ENCODE assay signal across 26 mouse cellular contexts in the genomic region with DNA sequence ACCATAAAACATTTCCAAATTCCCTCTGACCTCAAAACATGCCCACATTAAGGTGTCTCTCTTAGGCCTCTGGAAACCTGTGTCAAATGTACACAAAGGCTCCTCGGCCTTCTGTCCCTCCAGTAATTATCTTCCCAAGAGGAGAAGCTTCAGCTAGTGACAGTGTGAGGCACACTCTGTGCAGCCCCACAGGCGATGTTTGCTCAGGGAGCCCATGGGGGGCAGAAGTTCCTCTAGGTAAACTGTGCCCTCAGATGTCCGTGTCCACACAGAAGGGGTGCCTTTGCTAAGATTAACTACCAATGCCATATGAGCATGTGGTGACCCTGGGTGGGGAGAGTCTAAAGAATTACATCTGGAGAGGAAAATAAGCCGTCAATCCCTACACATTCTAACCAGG.
A peak's percentile ranks its signal among the peaks of the same experiment; 100 is the strongest.
DNase-seq lines count a peak whose midpoint lies in the region; ATAC-seq and TF ChIP-seq lines count a peak whose summit lies in the region.
"Had no signal": no experiment of that assay in that cellular context is flagged by ENCODE, and none has a peak within 500 bp of the region (broad histone marks: within the 10 kb centered on the region; RNA-seq: fewer than 3 reads in every experiment).

No protein-coding gene starts in this region.

- in situ Hi-C loops in CH12.LX (cut with MboI; ENCODE audit: low pct_ligation_motif_present, low pct_unique_long_range_greater_than_20kb, low sequenced_read_pairs), result loop anchor here (5.0 kb wide), 1 partner anchor 123 kb away; no protein-coding TSS in a partner anchor

- TF ChIP-seq POLR2A in CH12.LX (IDR thresholded peaks at IDR 0.05; ENCODE audit: low read depth, low read length), result no peak

- no peak overlapping the region for H3K9ac ChIP-seq in forebrain, embryonic 12.5 days
- peak overlapping the region; percentile 38; the same call in 1 of the 2 replicates for H3K9ac ChIP-seq in CH12.LX (ENCODE audit: insufficient read depth, low read depth)
- no peak overlapping the region for H3K9ac ChIP-seq in limb, embryonic 13.5 days
- H3K9ac ChIP-seq: embryonic facial prominence, embryonic 13.5 days; forebrain, embryonic 13.5 days; forebrain, postnatal 0 days; hindbrain, embryonic 15.5 days had no signal

- no peaks in the 10 kb centered on the region for H3K27me3 ChIP-seq in forebrain, embryonic 10.5 days (ENCODE audit: poor library complexity, severe bottlenecking)
- no peaks in the 10 kb centered on the region for H3K27me3 ChIP-seq in forebrain, embryonic 12.5 days
- 0 out of 2 replicates have a peak, but pooled peaks cover 12% of the 10 kb centered on the region for H3K27me3 ChIP-seq in heart, embryonic 10.5 days (ENCODE audit: insufficient read depth, poor library complexity, severe bottlenecking)
- no peaks in the 10 kb centered on the region for H3K27me3 ChIP-seq in CH12.LX (replicated peaks)
- H3K27me3 ChIP-seq in limb, embryonic 13.5 days, result no peaks in the 10 kb centered on the region
- H3K27me3 ChIP-seq: embryonic facial prominence, embryonic 13.5 days; forebrain, embryonic 13.5 days; hindbrain, embryonic 15.5 days; Patski had no signal

- no peak for DNase-seq in forebrain, embryonic 10.5 days (ENCODE audit: extremely low spot score, low spot score)
- peak; percentile 68 for DNase-seq in heart, embryonic 10.5 days (ENCODE audit: low spot score)
- no peak for DNase-seq in heart, postnatal 4 days
- DNase-seq in CH12.LX (ENCODE audit: extremely low read depth), result no peak
- DNase-seq in right cerebral cortex, postnatal 4 days, result no peak
- DNase-seq: adrenal gland, adult 2 months; adrenal gland, postnatal 14 days; cerebellum, adult 11 months; cerebellum, adult 2 months; cerebellum, adult 9-11 months; cerebellum, postnatal 25 days; forebrain, postnatal 0 days; gastrocnemius, adult 2 months; gastrocnemius, postnatal 14 days; heart, adult 18-20 months had no signal

- dilution Hi-C loops in CH12.LX (cut with MboI; ENCODE audit: extremely low pct_ligation_motif_present, extremely low pct_unique_long_range_greater_than_20kb, low sequenced_read_pairs), result no loop called here

- H3K36me3 ChIP-seq in forebrain, embryonic 10.5 days (replicated peaks), result no peaks in the 10 kb centered on the region
- H3K36me3 ChIP-seq in forebrain, embryonic 12.5 days (replicated peaks), result no peaks in the 10 kb centered on the region
- H3K36me3 ChIP-seq in heart, embryonic 10.5 days, result no peaks in the 10 kb centered on the region
- no peaks in the 10 kb centered on the region for H3K36me3 ChIP-seq in CH12.LX (replicated peaks in 1 of 2; ENCODE audit: control insufficient read depth in 1 of 2, insufficient read depth in 1 of 2, low read length in 1 of 2)
- H3K36me3 ChIP-seq in limb, embryonic 13.5 days, result no peaks in the 10 kb centered on the region
- H3K36me3 ChIP-seq: embryonic facial prominence, embryonic 13.5 days; G1E; hindbrain, embryonic 15.5 days had no signal

- TF ChIP-seq EP300 in CH12.LX (IDR thresholded peaks at IDR 0.05; ENCODE audit: low read length), result no peak

- H3K79me2 ChIP-seq in CH12.LX (replicated peaks; ENCODE audit: control insufficient read depth, extremely low read depth, insufficient read depth, poor library complexity, severe bottlenecking), result no peaks in the 10 kb centered on the region

- no peak for ATAC-seq in forebrain, embryonic 12.5 days (ENCODE audit: low FRiP score)
- no peak for ATAC-seq in limb, embryonic 13.5 days (ENCODE audit: low FRiP score, low read depth)
- ATAC-seq in activated CD4-positive, CD25-positive, alpha-beta regulatory T cell, adult 4 months, result no peak
- ATAC-seq: forebrain, embryonic 13.5 days; forebrain, postnatal 0 days; intestine, postnatal 0 days; Patski had no signal

- H3K4me3 ChIP-seq in forebrain, embryonic 10.5 days, result no peak overlapping the region
- no peak overlapping the region for H3K4me3 ChIP-seq in forebrain, embryonic 12.5 days (replicated peaks)
- H3K4me3 ChIP-seq in heart, embryonic 10.5 days, result no peak overlapping the region
- no peak overlapping the region for H3K4me3 ChIP-seq in CH12.LX (replicated peaks in 1 of 3; ENCODE audit: low read depth in 2 of 3, low read length in 2 of 3, poor library complexity in 1 of 3)
- H3K4me3 ChIP-seq in limb, embryonic 13.5 days, result no peak overlapping the region
- H3K4me3 ChIP-seq: embryonic facial prominence, embryonic 13.5 days; erythroblast, embryonic 14.5 days; forebrain, embryonic 13.5 days; gastrocnemius, adult 2 months; hindbrain, embryonic 15.5 days had no signal

- 84% methylated on average over 4 of the region's 4 CpGs for WGBS in forebrain, embryonic 10.5 days
- WGBS in forebrain, embryonic 12.5 days, result 87% methylated on average over 4 of the region's 4 CpGs
- 77% methylated on average over 4 of the region's 4 CpGs for WGBS in heart, embryonic 10.5 days
- WGBS in limb, embryonic 13.5 days, result 58% methylated on average over 4 of the region's 4 CpGs

- no peak overlapping the region for H3K4me2 ChIP-seq in forebrain, embryonic 12.5 days
- H3K4me2 ChIP-seq in CH12.LX (ENCODE audit: insufficient read depth, low read depth, poor library complexity, severe bottlenecking), result no peak overlapping the region
- H3K4me2 ChIP-seq in limb, embryonic 13.5 days (replicated peaks), result no peak overlapping the region
- H3K4me2 ChIP-seq: embryonic facial prominence, embryonic 13.5 days; forebrain, embryonic 13.5 days; heart, embryonic 11.5 days; hindbrain, embryonic 15.5 days had no signal

- H3K9me3 ChIP-seq in forebrain, embryonic 10.5 days, result no peaks in the 10 kb centered on the region
- H3K9me3 ChIP-seq in forebrain, embryonic 12.5 days, result no peaks in the 10 kb centered on the region
- no peaks in the 10 kb centered on the region for H3K9me3 ChIP-seq in heart, embryonic 10.5 days
- peaks cover 4% of the 10 kb centered on the region for H3K9me3 ChIP-seq in CH12.LX (replicated peaks; ENCODE audit: low read length)
- H3K9me3 ChIP-seq in limb, embryonic 13.5 days, result no peaks in the 10 kb centered on the region
- H3K9me3 ChIP-seq: embryonic facial prominence, embryonic 13.5 days; forebrain, embryonic 13.5 days; G1E; hindbrain, embryonic 15.5 days had no signal

- no peak for TF ChIP-seq CTCF in CH12.LX (conservative IDR thresholded peaks at IDR 0.05 in 1 of 2, IDR thresholded peaks at IDR 0.05 in 1 of 2; ENCODE audit: low read depth in 2 of 2, low read length in 2 of 2)

- H3K27ac ChIP-seq in forebrain, embryonic 10.5 days, result peak overlapping the region; percentile 62; the same call in 1 of the 2 replicates
- H3K27ac ChIP-seq in forebrain, embryonic 12.5 days, result no peak overlapping the region
- H3K27ac ChIP-seq in heart, embryonic 10.5 days, result no peak overlapping the region; the same call in 1 of the 2 replicates
- peak overlapping the region; percentile 96 for H3K27ac ChIP-seq in CH12.LX (ENCODE audit: insufficient read depth, low read depth)
- 0 out of 2 replicates have a peak overlapping the region, but pooled peaks have one; percentile 6 for H3K27ac ChIP-seq in limb, embryonic 13.5 days
- H3K27ac ChIP-seq: embryonic facial prominence, embryonic 13.5 days; forebrain, embryonic 13.5 days; gastrocnemius, adult 2 months; hindbrain, embryonic 15.5 days had no signal

- TF ChIP-seq RAD21 in CH12.LX (IDR thresholded peaks at IDR 0.05; ENCODE audit: low read depth, low read length), result no peak; the same call in 1 of the 2 replicates

- H3K4me1 ChIP-seq in forebrain, embryonic 10.5 days, result peaks cover 36% of the 10 kb centered on the region
- peaks cover 11% of the 10 kb centered on the region for H3K4me1 ChIP-seq in forebrain, embryonic 12.5 days
- H3K4me1 ChIP-seq in heart, embryonic 10.5 days, result peaks cover 30% of the 10 kb centered on the region
- peaks cover 38 to 65% of the 10 kb centered on the region in 2 experiments for H3K4me1 ChIP-seq in CH12.LX (ENCODE audit: control insufficient read depth in 1 of 2, insufficient read depth in 2 of 2)
- peaks cover 31% of the 10 kb centered on the region for H3K4me1 ChIP-seq in limb, embryonic 13.5 days

TF ChIP-seq in CH12.LX, 34 proteins besides CTCF, POLR2A, EP300 and RAD21:
- TF ChIP-seq HCFC1 (IDR thresholded peaks at IDR 0.05; ENCODE audit: low read depth, low read length), result 0 out of 2 replicates have a peak, but pooled peaks have one; percentile 2
- no peak for TF ChIP-seq ZKSCAN1 (IDR thresholded peaks at IDR 0.05; ENCODE audit: borderline replicate concordance, low read depth, low read length)

Comparison
In these comparisons a context has a peak if more than half of its experiments do, and no peak if none do; other contexts are left out.
1. H3K27ac ChIP-seq: peak in forebrain, embryonic 10.5 days (single experiment), CH12.LX (single experiment) and limb, embryonic 13.5 days (single experiment); none in forebrain, embryonic 12.5 days (single experiment) and heart, embryonic 10.5 days (single experiment).